Mouse (Mus musculus): Measurements from ENCODE around the gene Bcl9.
A peak's percentile ranks its signal among the peaks of the same experiment; 100 is the strongest.

DNA sequence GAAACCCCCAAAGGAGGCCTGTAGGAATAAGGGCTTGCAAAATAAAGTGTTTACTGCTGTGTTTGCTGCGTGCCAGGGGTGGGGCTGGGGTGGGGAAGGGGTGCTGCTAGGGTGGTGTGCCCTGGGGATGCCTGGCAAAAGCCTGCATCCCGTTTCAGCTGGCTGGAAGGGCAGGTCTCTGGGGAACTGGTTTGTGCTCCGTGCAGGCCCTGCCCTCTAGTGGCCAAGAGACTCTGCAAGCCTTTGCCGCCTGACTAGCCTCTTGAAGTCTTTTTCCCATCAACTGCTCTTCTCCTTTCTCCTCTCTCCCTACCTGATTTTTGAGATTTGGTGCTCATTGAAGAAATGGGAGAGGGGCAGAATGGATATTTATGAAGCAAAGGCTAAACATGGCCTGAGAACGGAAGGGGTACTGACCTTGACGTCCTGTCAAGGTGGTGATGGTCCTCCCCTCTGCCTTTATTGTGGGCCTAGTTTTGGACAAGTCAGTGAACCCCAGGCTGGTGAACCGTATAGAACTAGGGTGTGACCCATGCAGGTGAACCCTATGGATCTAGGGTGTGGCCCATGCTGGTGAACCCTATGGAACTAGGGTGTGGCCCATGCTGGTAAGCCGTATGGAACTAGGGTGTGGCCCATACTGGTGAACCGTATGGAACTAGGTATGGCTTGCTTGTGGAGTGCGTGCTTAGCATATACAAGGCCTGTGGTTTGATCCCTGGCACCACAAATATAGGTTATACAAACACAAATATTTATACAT is 112.4 kb downstream of the Bcl9 start:
- TF ChIP-seq CTCF (IDR thresholded peaks at IDR 0.05; ENCODE audit: control insufficient read depth, insufficient read depth, low read length) (peak; percentile 85), POLR2A (IDR thresholded peaks at IDR 0.05; ENCODE audit: borderline replicate concordance, control insufficient read depth, low read depth, low read length) (no peak)

Measured in bone marrow, adult 2 months (tissue).